Mouse (Mus musculus) forebrain, embryonic 10.5 days (tissue): Measurements from ENCODE around the gene Cd44. TPM values are rescaled to one million over a fixed set of nuclear protein-coding genes. Genes with fewer than 3 reads are reported as not detected.

Experiments
- DNase-seq: peaks from one replicate; pipeline ENCODE4 v3.0.0-alpha.2; 2017; ENCODE audit warnings: low spot score; ENCODE audit errors: extremely low spot score
- H3K27ac ChIP-seq: fragments of 300-500 bp; sonication (generic); 2 replicates; pipeline ENCODE4 v1.5.1; 2016; ENCODE audit warnings: mild to moderate bottlenecking
- H3K27me3 ChIP-seq: fragments of 300-500 bp; sonication (generic); 2 replicates; pipeline ENCODE4 v1.6.1; 2016; ENCODE audit warnings: mild to moderate bottlenecking; ENCODE audit not compliant: poor library complexity, severe bottlenecking
- H3K36me3 ChIP-seq: fragments of 300-500 bp; sonication (generic); replicated peaks from 2 replicates; pipeline ENCODE4 v1.6.1; 2016; ENCODE audit warnings: mild to moderate bottlenecking, moderate library complexity
- H3K4me1 ChIP-seq: fragments of 300-500 bp; sonication (generic); 2 replicates; pipeline ENCODE4 v1.6.1; 2016
- H3K4me3 ChIP-seq: fragments of 300-500 bp; sonication (generic); 2 replicates; pipeline ENCODE4 v1.5.1; 2016; ENCODE audit warnings: mild to moderate bottlenecking, moderate library complexity
- H3K9me3 ChIP-seq: fragments of 300-500 bp; sonication (generic); 2 replicates; pipeline ENCODE4 v1.6.1; 2016; ENCODE audit warnings: mild to moderate bottlenecking, moderate library complexity
- WGBS: fragments of 180-500 bp; shearing (Covaris S2); methylation state at CpG from one replicate; pipeline ENCODE4 v1.1.7; 2016; 5-methylcytosine and 5-hydroxymethylcytosine counted together
- polyA plus RNA-seq: library from polyadenylated mRNA; unstranded; fragments of >200 nt; fragmentation: Nextera tagmentation; extraction: Ambion mirVana; gene quantifications from 2 replicates; pipeline ENCODE4 v1.2.1, GENCODE M21; 2016

The Cd44 gene
- polyA plus RNA-seq, 1 experiment from 2014 or later = 2.8 TPM

DNA sequence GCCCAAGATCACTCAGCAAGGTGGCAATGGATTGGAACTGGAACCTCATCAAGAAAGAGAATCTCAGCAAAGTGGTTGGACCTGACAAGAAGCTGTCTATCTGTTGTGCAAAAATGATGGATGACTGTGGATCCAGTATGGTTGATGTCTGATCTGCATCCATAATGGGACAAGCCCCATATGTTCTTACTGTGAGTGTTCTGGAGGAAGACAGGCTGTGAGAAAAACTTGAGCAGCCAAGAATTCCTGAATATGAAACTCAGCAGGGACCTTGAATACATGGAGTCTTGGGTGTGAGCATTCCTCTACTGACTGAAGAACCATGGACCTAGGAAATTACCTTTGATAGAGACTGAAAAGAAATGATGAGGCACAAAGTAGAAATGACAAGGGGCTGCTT is 32.3 kb upstream of the Cd44 start:
- Histone ChIP-seq H3K36me3 (no peaks in the 10 kb centered on the region), H3K4me1 (peaks cover 4% of the 10 kb centered on the region; the same call in 1 of the 2 replicates), H3K27me3 (no peaks in the 10 kb centered on the region), H3K27ac (no peak overlapping the region), H3K4me3 (no peak overlapping the region), H3K9me3 (no peaks in the 10 kb centered on the region)
- DNase-seq = no peak

DNA sequence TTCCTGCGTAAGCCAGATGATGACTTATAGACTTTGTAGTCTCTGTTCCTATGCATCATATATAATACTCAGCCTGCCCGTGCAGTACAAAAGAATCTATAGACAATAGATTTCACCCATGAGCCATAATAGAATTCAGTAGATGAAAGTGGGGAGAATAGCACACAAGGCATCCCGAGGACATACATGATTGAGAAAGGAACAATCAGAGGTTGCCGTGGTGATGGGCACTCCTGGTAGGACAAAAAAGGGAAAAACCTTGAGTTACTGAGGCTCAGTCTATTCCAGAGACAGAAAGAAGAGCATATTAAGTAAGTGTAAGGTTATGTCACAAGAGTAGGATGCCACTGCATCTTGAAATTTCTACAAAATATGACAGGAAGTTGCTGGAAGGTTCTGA is 31.7 kb upstream of the Cd44 start:
- no peak overlapping the region for H3K4me3 ChIP-seq
- no peaks in the 10 kb centered on the region for H3K27me3 ChIP-seq
- H3K4me1 ChIP-seq = peaks cover 4% of the 10 kb centered on the region; the same call in 1 of the 2 replicates
- WGBS = 79% methylated on average over 4 of the region's 4 CpGs
- no peaks in the 10 kb centered on the region for H3K36me3 ChIP-seq
- no peaks in the 10 kb centered on the region for H3K9me3 ChIP-seq
- no peak for DNase-seq
- H3K27ac ChIP-seq = no peak overlapping the region

DNA sequence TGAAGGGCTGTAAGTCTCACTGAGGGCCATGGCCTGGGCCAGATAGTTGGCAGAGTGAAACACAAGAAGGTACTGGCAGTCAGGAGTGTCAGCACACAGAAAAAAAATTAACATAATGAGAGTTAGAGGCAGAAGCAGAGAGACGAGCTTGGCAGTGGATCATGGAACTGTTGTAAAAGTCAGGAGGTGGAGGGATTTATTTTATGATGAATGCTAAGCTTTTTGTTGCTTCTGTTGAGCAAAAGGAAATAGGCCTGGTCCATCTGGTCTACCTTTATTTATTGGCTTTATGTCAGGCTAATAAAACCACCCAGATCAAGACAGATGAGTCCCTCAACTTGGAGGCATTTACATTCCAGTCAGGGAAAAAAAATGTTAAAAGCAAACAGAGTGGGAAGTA is 31.2 kb upstream of the Cd44 start:
- H3K36me3 ChIP-seq = no peaks in the 10 kb centered on the region
- no peaks in the 10 kb centered on the region for H3K27me3 ChIP-seq
- H3K27ac ChIP-seq = no peak overlapping the region
- H3K9me3 ChIP-seq = no peaks in the 10 kb centered on the region
- WGBS = 61% methylated on average over 1 of the region's 1 CpGs
- no peak for DNase-seq
- H3K4me3 ChIP-seq = no peak overlapping the region
- peaks cover 4% of the 10 kb centered on the region; the same call in 1 of the 2 replicates for H3K4me1 ChIP-seq

DNA sequence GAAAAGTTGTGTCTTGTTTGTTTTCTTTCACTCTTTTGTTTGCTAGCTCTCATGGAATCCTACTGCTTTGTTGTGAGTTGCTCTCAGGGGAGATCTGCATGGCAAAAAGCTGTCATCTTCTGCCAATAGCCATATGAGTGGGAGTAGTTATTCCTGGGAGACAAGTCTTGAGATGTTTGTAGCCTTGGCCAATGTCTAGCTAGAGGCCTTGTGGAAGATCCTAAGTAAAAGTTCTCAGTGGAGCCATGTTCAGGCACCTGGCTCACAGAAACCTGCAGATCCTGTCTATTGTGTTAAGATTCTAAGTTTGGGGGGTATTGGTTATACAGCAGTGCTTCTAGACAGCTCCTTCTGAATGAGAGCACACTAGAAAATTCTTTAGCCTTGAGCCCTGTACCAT is 26.7 kb upstream of the Cd44 start:
- Histone ChIP-seq H3K9me3 (no peaks in the 10 kb centered on the region), H3K27me3 (no peaks in the 10 kb centered on the region), H3K27ac (no peak overlapping the region), H3K4me3 (no peak overlapping the region), H3K4me1 (peaks cover 3% of the 10 kb centered on the region; the same call in 1 of the 2 replicates), H3K36me3 (no peaks in the 10 kb centered on the region)
- no peak for DNase-seq

DNA sequence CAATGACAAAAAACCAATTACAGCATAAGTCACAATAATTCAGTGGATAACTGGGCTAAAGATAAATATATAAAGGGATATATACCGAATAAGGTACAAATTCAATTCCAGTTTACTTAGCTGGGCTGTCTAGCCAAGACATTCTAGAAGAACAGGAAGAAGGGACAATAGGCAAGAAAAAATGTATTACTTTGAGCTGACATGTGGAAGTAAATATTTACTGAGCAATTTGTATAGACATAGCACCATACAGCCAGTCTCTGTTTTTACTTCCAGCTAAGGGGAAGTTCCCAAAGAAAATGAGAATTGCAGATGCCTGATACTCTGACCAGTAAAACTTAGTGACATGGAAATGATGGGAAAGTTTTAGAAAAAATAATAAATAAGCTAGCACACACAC is 23.0 kb upstream of the Cd44 start:
- H3K9me3 ChIP-seq = no peaks in the 10 kb centered on the region
- 91% methylated on average over 1 of the region's 1 CpGs for WGBS
- no peak for DNase-seq

DNA sequence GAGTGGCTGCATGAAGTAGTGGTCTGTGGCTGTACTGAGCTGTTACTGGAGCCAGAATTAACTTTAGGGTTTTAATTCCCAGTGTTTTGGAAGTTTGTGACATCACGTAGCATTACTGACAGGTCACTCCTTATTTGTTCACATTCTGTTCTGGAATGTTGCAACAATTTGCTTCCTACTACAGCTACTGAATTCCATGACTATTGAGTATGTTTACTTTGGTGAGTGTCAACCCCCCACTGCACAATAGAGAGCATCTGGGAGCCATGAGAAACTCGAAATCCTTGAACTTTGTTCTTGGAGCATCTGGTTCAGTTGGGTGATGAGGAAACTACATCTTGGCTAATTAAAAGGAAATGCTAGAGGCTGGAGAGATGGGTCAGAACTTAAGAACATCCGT is 22.2 kb upstream of the Cd44 start:
- 80% methylated on average over 3 of the region's 3 CpGs for WGBS
- Histone ChIP-seq H3K27ac (no peak overlapping the region), H3K4me1 (no peaks in the 10 kb centered on the region)

More for the DNA sequence above, 23.0 kb upstream of the Cd44 start:
- Histone ChIP-seq H3K36me3 (no peaks in the 10 kb centered on the region), H3K27me3 (no peaks in the 10 kb centered on the region), H3K4me3 (no peak overlapping the region), H3K27ac (no peak overlapping the region), H3K4me1 (no peaks in the 10 kb centered on the region)

DNA sequence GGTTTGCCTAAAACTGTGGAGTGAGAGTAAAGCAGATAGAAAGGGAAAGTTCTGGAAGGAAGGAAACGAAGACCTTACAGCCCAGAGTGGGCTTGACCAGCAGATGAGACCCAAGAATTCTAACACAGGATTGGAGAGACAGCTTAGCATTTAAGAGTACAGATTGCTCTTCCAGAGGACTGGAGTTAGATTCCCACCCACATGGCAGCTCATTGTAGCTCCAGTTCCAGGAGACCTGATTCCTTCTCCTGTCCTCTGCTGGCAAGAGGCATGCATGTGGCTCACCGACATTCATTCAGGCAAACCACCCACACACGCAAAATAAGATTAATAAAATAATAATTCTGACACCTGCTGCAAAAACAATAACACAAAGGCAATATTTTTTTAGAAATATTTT is 20.6 kb upstream of the Cd44 start:
- peaks cover 5% of the 10 kb centered on the region; the same call in 1 of the 2 replicates for H3K4me1 ChIP-seq
- no peak overlapping the region for H3K27ac ChIP-seq
- H3K27me3 ChIP-seq = no peaks in the 10 kb centered on the region
- 93% methylated on average over 3 of the region's 3 CpGs for WGBS
- no peak overlapping the region for H3K4me3 ChIP-seq
- H3K9me3 ChIP-seq = no peaks in the 10 kb centered on the region
- DNase-seq = no peak
- H3K36me3 ChIP-seq = no peaks in the 10 kb centered on the region

More for the DNA sequence above, 22.2 kb upstream of the Cd44 start:
- Histone ChIP-seq H3K9me3 (no peaks in the 10 kb centered on the region), H3K4me3 (no peak overlapping the region), H3K36me3 (no peaks in the 10 kb centered on the region), H3K27me3 (no peaks in the 10 kb centered on the region)
- no peak for DNase-seq

DNA sequence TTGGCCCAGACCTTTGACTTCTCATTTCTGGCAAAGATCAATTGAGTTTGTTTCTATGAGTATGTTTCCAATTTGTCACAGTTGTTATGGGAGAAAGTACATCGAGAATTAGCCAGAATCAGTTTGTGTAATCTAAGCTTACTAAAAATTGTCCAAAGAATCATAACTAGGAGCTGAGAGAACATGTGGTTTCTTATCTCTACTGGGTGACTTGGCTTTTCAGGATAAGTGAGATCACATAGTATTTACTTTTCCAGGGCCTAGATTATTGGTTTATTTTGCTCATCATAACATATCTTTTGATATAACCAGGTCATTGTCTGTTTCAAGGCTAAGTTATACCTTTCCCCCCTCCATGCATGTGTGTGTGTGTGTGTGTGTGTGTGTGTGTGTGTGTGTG is 16.8 kb upstream of the Cd44 start:
- 85% methylated on average over 1 of the region's 1 CpGs for WGBS
- DNase-seq = no peak
- Histone ChIP-seq H3K4me1 (peaks cover 7% of the 10 kb centered on the region), H3K4me3 (no peak overlapping the region), H3K36me3 (no peaks in the 10 kb centered on the region), H3K27ac (no peak overlapping the region), H3K9me3 (no peaks in the 10 kb centered on the region), H3K27me3 (no peaks in the 10 kb centered on the region)

DNA sequence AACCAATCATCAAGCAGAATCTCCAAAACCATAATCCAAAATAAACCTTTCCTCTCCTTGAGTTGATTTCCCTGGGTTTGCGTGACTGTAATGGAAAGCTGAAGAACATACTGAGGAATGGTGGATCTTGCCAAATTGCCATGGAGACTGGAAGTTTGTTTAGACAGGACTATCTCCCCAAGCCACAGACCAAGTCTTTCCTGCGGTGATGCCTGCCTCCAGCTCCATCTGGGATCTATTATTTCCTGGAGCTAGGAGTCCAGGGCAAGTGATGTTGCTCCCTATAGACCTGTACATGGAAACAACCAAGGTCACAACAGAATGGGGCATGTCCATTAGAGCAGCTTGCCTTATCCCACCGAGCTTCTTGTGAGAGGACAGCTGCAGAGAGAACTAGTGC is 15.1 kb upstream of the Cd44 start:
- 72% methylated on average over 3 of the region's 3 CpGs for WGBS
- no peak overlapping the region for H3K27ac ChIP-seq
- H3K9me3 ChIP-seq = no peaks in the 10 kb centered on the region
- no peak for DNase-seq
- H3K4me1 ChIP-seq = peaks cover 7% of the 10 kb centered on the region
- no peaks in the 10 kb centered on the region for H3K27me3 ChIP-seq
- H3K36me3 ChIP-seq = no peaks in the 10 kb centered on the region
- H3K4me3 ChIP-seq = no peak overlapping the region

DNA sequence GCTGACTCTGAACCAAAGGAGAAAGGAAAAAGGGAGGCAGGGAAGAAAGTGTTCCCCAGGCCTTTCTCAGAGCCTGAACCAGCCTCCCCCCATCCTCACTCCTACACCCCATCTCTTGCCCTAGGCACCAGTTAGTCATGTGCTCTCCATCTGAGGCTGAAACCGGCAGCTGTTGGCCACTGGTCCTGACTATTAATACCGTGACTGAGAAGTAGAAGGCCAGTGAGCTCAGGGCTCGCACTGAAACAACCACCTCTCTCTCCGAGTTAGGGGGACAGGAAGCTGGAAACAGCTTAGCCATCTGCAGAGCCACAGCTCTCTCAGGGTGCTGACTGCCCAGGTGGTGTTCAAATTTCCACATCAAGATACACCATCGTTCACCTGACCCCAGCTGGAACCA is 13.2 kb upstream of the Cd44 start:
- 81% methylated on average over 5 of the region's 5 CpGs for WGBS
- DNase-seq = no peak
- Histone ChIP-seq H3K4me1 (peaks cover 7% of the 10 kb centered on the region), H3K9me3 (no peaks in the 10 kb centered on the region), H3K4me3 (no peak overlapping the region), H3K27me3 (no peaks in the 10 kb centered on the region), H3K27ac (no peak overlapping the region), H3K36me3 (no peaks in the 10 kb centered on the region)

DNA sequence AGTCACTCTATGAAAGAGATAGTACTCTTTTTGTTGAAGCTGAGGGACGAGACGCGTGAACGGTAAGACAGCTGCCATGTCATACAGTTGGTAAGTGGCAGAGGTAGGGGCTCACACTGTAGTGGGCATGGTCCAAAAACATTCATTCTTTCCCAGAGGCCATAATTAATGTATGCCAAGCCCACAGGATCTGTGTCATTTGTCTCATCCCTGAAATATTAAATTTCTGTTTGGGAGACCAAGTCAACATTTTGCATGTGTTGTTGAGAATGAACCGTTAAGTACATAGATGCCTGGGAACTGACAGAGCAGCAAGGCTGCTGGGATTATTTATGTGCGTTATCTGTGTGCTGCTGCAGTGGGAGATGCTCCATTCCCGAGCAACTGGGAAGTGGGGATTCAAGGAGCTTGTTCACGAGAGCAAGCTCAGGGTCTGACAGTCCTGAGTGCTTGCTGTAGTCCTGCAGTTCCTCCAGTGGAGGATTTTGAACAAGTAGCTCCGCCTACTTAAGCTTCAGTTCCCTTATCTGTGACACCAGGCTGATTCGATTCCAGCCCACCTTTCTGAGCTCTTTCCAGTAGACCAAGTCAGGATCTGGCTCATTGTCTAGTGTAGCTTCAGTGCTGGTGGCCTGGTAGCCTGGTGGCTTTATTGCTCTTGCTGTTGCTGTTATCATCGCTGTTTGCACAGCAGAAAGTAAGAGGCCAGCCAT is 12.5 kb upstream of the Cd44 start:
- Histone ChIP-seq H3K36me3 (no peaks in the 10 kb centered on the region), H3K9me3 (no peaks in the 10 kb centered on the region), H3K27ac (no peak overlapping the region), H3K4me3 (no peak overlapping the region), H3K4me1 (peaks cover 7% of the 10 kb centered on the region), H3K27me3 (no peaks in the 10 kb centered on the region)
- WGBS = 79% methylated on average over 11 of the region's 11 CpGs
- DNase-seq = no peak

DNA sequence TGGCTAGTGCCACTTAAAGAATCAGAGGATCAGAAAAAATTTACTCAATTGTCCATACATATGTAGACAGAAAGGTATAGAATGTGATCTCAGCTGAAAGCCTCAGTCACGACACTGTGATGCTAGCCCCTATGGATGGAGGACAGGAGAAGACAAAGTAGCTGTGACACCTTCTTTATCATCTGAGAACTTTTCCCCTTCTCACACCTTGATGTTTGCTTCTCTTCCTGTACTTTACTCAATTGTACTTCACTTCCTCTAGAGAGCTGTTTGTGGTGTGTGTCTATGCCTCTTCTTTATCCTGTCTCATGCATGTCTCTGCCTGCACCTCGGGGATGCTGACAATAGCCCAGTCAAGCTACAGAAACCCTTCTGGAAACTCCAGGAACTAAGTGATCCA is 11.5 kb upstream of the Cd44 start:
- no peaks in the 10 kb centered on the region for H3K36me3 ChIP-seq

DNA sequence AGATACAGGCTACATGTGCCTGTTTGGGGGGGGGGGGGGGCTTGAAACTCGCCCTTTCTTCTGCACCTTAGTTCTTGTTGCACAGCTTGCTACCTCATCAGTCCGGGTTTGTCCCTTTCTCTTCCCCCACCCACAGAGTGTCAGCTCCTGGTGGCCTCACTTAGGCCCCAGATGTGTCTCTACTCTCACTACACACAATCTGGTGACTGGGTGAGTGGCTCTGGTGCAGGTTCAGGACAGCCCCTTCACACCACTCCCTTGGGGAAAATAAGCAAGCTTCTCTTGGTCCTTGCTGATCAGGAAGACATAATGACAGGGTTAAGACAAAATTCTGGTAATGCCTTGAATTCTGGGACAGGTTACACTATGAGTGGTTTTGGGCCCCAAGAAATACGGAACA is 11.0 kb upstream of the Cd44 start:
- Histone ChIP-seq H3K4me3 (no peak overlapping the region), H3K9me3 (no peaks in the 10 kb centered on the region), H3K27ac (no peak overlapping the region), H3K4me1 (peaks cover 4% of the 10 kb centered on the region), H3K27me3 (no peaks in the 10 kb centered on the region), H3K36me3 (no peaks in the 10 kb centered on the region)
- no peak for DNase-seq
- 79% methylated on average over 3 of the region's 3 CpGs for WGBS

More for the DNA sequence above, 11.5 kb upstream of the Cd44 start:
- DNase-seq = no peak
- H3K9me3 ChIP-seq = no peaks in the 10 kb centered on the region
- no peak overlapping the region for H3K4me3 ChIP-seq
- peaks cover 7% of the 10 kb centered on the region for H3K4me1 ChIP-seq
- H3K27ac ChIP-seq = no peak overlapping the region
- H3K27me3 ChIP-seq = no peaks in the 10 kb centered on the region
- 84% methylated on average over 2 of the region's 2 CpGs for WGBS

DNA sequence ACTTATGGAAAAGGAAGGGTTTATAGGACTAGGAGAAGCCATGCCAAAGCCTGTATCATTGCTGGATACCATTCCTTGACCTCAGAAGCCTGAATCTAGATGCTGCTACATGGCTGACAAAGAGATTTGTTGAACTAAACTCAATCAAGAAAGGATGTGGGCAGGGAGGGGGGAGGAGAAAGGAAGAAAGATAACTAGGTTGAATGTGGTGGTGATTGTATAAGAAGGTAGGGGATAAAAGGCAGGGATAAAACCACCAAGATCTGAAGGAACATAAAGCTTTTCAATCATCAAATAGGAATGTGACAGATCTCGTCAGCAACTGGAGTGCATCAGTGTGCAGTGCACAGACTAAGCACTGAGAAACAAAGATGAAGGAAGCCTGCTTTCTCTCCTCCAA is 7.9 kb upstream of the Cd44 start:
- Histone ChIP-seq H3K9me3 (no peaks in the 10 kb centered on the region), H3K27ac (no peak overlapping the region), H3K4me3 (no peak overlapping the region), H3K27me3 (no peaks in the 10 kb centered on the region), H3K36me3 (no peaks in the 10 kb centered on the region), H3K4me1 (no peaks in the 10 kb centered on the region)
- WGBS = 92% methylated on average over 1 of the region's 1 CpGs
- DNase-seq = no peak
